Comparison of ENCODE assay signal across 25 mouse cellular contexts in the genomic region with DNA sequence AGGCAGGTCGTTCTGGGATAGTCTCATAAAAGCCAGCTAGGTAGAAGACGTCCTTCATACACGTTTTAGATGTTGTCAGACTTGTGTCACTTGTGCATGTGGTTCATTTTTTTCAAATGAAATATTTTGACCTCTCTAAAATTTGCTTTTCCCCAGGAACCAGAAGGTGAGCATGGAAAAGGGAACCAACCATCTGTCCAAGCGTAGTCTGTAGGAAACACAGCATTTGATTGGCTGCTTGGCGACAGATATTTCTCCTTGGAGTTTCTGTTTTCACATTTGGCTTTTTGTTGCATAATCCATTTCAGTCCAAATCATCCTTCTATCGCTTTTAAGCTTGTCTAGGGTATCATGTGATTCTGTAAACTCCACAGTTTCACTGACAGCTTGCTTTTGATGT. TPM values are rescaled to one million over a fixed set of nuclear protein-coding genes. Genes with fewer than 3 reads are reported as not detected.
DNase-seq lines count a peak whose midpoint lies in the region; ATAC-seq lines count a peak whose summit lies in the region.
"Had no signal": no experiment of that assay in that cellular context is flagged by ENCODE, and none has a peak within 500 bp of the region (broad histone marks: within the 10 kb centered on the region; RNA-seq: fewer than 3 reads in every experiment).

No protein-coding gene starts in this region.

- DNase-seq in frontal cortex, postnatal 10 days (ENCODE audit: low spot score in 2 of 2) = no peak
- DNase-seq in brain, adult 2 months (ENCODE audit: low read depth, low spot score) = peak; percentile 91
- peak; percentile 44 to 59 for DNase-seq in cerebellum, adult 18-20 months
- peak; percentile 61 for DNase-seq in cerebellum, adult 9-11 months
- no peak for DNase-seq in liver, embryonic 11.5 days (ENCODE audit: low spot score)
- DNase-seq: adrenal gland, adult 8-10 months; adrenal gland, postnatal 36 days; embryo, embryonic 11 days; gastrocnemius, postnatal 10 days; heart, adult 2 months; kidney, adult 18-20 months had no signal

- ATAC-seq in frontal cortex, adult (ENCODE audit: low TSS enrichment) = 0 out of 2 replicates have a peak, but pooled peaks have one; percentile 27
- no peak for ATAC-seq in liver, embryonic 11.5 days (replicated peaks; ENCODE audit: low FRiP score)
- ATAC-seq in liver, embryonic 12.5 days = no peak
- ATAC-seq: activated CD4-positive, CD25-positive, alpha-beta regulatory T cell, adult 4 months; forebrain, embryonic 14.5 days; intestine, embryonic 15.5 days; Patski had no signal

- no peaks in the 10 kb centered on the region for H3K4me1 ChIP-seq in liver, embryonic 11.5 days (replicated peaks; ENCODE audit: control insufficient read depth, insufficient read depth, low read length)
- no peaks in the 10 kb centered on the region for H3K4me1 ChIP-seq in liver, embryonic 12.5 days
- H3K4me1 ChIP-seq: embryonic facial prominence, embryonic 15.5 days; forebrain, embryonic 10.5 days; heart, embryonic 15.5 days; hindbrain, embryonic 10.5 days; intestine, embryonic 15.5 days had no signal

- H3K4me2 ChIP-seq in liver, embryonic 11.5 days = no peak overlapping the region
- H3K4me2 ChIP-seq in liver, embryonic 12.5 days = no peak overlapping the region
- H3K4me2 ChIP-seq: embryonic facial prominence, embryonic 15.5 days; heart, embryonic 11.5 days; heart, embryonic 15.5 days; hindbrain, embryonic 14.5 days; intestine, embryonic 15.5 days had no signal

- no peak overlapping the region for H3K27ac ChIP-seq in liver, embryonic 11.5 days (ENCODE audit: low read depth, low read length)
- H3K27ac ChIP-seq in liver, embryonic 12.5 days = no peak overlapping the region
- H3K27ac ChIP-seq: embryonic facial prominence, embryonic 15.5 days; forebrain, embryonic 10.5 days; heart, adult 2 months; heart, embryonic 15.5 days; hindbrain, embryonic 10.5 days; hindbrain, embryonic 14.5 days; intestine, embryonic 15.5 days had no signal

- H3K9me3 ChIP-seq in liver, embryonic 11.5 days (ENCODE audit: control insufficient read depth, low read length) = no peaks in the 10 kb centered on the region
- H3K9me3 ChIP-seq in liver, embryonic 12.5 days (replicated peaks) = no peaks in the 10 kb centered on the region
- H3K9me3 ChIP-seq: embryonic facial prominence, embryonic 15.5 days; forebrain, embryonic 10.5 days; heart, embryonic 15.5 days; hindbrain, embryonic 10.5 days; intestine, embryonic 15.5 days had no signal

- H3K27me3 ChIP-seq in liver, embryonic 11.5 days (replicated peaks; ENCODE audit: control insufficient read depth, insufficient read depth, low read length) = no peaks in the 10 kb centered on the region
- no peaks in the 10 kb centered on the region for H3K27me3 ChIP-seq in liver, embryonic 12.5 days (replicated peaks)
- H3K27me3 ChIP-seq: CH12.LX; embryonic facial prominence, embryonic 15.5 days; heart, embryonic 15.5 days; intestine, embryonic 15.5 days; Patski had no signal

- H3K9ac ChIP-seq in liver, embryonic 11.5 days (ENCODE audit: low read depth, low read length) = no peak overlapping the region
- H3K9ac ChIP-seq in liver, embryonic 12.5 days = no peak overlapping the region
- H3K9ac ChIP-seq: embryonic facial prominence, embryonic 15.5 days; heart, embryonic 15.5 days; hindbrain, embryonic 14.5 days; intestine, embryonic 15.5 days had no signal

- no peaks in the 10 kb centered on the region for H3K36me3 ChIP-seq in liver, embryonic 11.5 days (ENCODE audit: control insufficient read depth, insufficient read depth, low read length)
- no peaks in the 10 kb centered on the region for H3K36me3 ChIP-seq in liver, embryonic 12.5 days
- H3K36me3 ChIP-seq: embryonic facial prominence, embryonic 15.5 days; forebrain, embryonic 10.5 days; heart, embryonic 15.5 days; hindbrain, embryonic 10.5 days; intestine, embryonic 15.5 days had no signal

- H3K4me3 ChIP-seq in liver, embryonic 11.5 days (ENCODE audit: low read depth, low read length) = no peak overlapping the region
- no peak overlapping the region for H3K4me3 ChIP-seq in liver, embryonic 12.5 days
- H3K4me3 ChIP-seq: embryonic facial prominence, embryonic 15.5 days; erythroblast, embryonic 14.5 days; forebrain, embryonic 10.5 days; heart, adult 2 months; heart, embryonic 15.5 days; hindbrain, embryonic 10.5 days; intestine, embryonic 15.5 days had no signal

- 80% methylated on average over 6 of the region's 6 CpGs for WGBS in liver, embryonic 11.5 days
- WGBS in liver, embryonic 12.5 days (ENCODE audit: insufficient replicate concordance) = 52% methylated on average over 6 of the region's 6 CpGs

RNA-seq across cellular contexts. Expression of gene Ptchd4, which starts 20.8 kb away (rescaled TPM):
- 0.11 TPM in 1 of 2 replicates, not detected in the other for polyA plus RNA-seq in liver, embryonic 11.5 days (2014; fragmentation: Nextera tagmentation; extraction: Ambion mirVana)
- polyA plus RNA-seq in liver, embryonic 12.5 days (2016; fragmentation: Nextera tagmentation; extraction: Ambion mirVana) = 0.06 TPM in 1 of 2 replicates, not detected in the other
- polyA plus RNA-seq: erythroblast, embryonic 14.5 days; heart, adult 2 months had no signal

Comparison
In these comparisons a context has a peak if more than half of its experiments do, and no peak if none do; other contexts are left out.
1. DNase-seq: peak in brain, adult 2 months (single experiment), cerebellum, adult 18-20 months (2 of 2) and cerebellum, adult 9-11 months (single experiment); none in frontal cortex, postnatal 10 days (0 of 2) and liver, embryonic 11.5 days (single experiment).